Mouse (Mus musculus) CD8-positive naive resting alpha-beta T cell, adult 2 months (primary cell): ENCODE data around the gene Kcnn3.

Experiments used
- DNase-seq, 2 experiments: peaks; one replicate each; pipeline ENCODE4 v3.0.0; 2022; ENCODE audit warnings: low read depth in 2 of 2, low spot score in 2 of 2

The Kcnn3 gene

DNA sequence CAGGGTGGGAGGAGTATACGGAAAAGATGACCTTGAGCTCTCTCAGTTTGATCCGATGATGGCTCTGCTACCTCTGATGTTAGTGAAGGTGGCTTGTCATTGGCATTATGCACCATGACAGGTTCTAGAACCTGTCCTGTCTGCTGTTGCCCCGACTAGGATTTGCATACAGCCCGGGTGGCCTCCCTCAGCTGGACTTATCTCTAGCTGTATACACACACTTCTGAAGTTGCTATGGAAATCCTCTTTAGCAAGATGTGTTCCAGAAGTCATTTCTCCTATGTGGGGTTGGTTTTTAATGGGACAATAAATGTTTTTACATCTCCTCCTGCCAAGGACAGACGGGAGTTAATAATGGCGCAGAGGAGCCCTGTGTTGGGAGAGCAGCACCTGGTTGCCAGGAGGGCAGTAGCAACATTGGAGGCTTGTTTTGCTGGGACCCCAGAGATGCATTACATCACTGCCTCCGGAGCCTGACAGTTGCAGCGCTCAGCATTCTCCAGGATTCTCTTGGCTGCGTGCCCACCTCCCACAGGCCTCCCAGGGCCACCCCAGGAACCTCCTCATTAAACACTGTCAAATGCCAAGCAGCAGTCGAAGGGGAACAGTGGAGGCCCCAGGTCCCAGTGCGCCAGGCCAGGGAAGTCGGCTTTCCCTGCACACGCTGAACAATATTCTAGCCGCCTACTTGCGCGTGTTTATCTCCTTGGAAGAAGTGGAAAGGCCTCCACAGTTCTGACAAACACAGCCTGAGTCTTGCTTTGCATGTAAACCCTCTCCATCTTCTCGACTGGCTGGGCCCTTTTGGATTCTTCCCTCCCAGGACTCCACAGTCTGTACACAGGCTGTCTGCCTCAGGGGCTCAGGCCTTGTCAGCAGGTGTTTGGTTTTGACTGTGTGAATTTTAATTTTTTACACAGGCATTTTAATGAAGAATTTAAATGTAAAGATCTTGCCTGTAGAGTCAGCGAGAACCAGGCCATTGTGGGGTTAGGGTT, 93.9 kb downstream of the Kcnn3 start:
- no peak for DNase-seq

DNA sequence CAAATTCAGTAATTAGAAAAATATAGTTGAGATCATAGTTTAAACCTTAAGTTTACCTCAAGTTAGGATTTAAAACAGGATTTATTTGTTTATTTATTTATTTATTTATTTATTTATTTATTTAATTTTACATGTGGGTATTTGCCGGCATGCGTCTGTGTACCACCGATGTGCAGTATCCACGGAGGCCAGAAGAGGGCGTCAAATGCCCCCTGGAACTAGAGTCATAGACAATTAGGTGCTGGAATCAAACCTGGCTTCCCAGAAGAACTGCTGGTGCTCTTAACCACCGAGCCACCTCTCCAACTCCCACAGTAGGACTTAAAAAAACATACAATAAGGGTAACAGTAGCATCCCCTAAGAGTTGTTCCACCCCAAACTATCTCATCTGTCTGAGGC, 96.9 kb downstream of the Kcnn3 start:
- DNase-seq, result no peak

GRCm38 (mm10) chr3:89617360-89617759, 97.4 kb downstream of the Kcnn3 start:
- no peak for DNase-seq

DNA sequence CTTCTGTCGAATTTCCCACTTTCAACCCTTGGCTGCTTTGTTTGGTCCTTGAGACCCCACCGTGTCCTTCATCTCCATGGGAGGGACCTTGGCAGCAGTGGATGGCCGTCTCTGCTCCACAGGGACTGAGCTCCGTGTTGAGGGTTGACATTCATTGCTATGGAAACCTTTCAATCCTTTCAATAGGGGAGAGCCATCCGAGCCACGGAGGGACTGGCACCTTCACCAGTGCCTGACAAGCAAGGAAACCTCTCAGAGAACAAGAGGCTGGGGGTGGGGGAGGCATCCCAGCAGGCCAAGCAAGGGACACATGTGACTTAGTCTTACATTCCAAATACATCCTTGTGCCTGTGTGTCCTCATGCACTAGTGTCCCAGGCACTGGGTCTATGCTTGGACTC, 102.9 kb downstream of the Kcnn3 start:
- DNase-seq, result no peak

GRCm38 (mm10) chr3:89623531-89623930, 103.6 kb downstream of the Kcnn3 start:
- no peak for DNase-seq

GRCm38 (mm10) chr3:89624001-89624400, 104.0 kb downstream of the Kcnn3 start:
- DNase-seq, result no peak

DNA sequence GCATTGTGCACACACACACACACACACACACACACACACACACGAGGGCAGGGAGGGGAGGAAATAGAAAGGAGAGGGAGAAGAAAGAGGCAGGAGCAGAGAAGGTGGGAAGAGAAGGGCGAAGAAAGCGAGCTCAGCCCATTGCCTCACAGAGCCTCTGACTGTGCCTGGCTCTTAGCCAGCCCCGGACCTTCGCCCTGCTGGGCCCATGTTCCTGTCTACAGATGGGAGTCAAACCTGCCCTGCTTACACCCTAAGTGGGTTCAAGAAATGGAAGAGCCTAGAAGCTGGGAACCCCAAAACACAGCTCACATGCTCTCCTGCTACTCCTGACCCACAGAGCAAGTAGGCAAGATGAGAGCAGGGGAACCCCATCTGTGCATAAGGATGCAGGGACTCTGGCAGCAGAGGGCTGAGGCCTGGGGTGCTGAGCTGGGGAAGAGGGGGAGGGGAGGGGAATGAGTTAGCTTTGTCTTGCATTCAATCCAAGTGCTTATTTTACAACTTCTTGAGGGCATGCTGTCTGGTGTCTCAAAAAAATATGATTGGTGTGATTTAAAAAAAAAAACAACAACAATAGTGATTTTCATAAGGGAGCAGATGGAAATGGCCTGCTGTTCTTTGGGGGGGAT, 105.0 kb downstream of the Kcnn3 start:
- no peak for DNase-seq

DNA sequence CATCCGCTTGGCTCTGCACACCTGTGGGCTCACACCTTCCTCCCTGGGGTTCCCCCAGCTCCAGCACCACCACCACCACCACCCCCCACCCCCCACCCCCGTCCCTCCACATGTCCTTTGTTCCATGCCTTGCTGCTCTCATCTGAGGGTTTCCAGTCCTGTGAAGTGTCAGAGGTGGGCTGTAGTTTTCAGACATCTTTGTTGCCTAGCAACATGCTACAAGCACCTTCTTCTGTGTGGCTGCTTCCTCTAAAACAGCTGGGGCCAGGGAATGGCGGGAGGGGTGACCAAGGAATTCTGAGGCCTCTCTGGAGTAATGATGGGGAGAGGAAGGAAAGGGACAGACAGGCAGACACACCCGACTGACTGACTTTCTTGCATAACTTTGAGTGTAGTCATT, 106.6 kb downstream of the Kcnn3 start:
- DNase-seq, result no peak

DNA sequence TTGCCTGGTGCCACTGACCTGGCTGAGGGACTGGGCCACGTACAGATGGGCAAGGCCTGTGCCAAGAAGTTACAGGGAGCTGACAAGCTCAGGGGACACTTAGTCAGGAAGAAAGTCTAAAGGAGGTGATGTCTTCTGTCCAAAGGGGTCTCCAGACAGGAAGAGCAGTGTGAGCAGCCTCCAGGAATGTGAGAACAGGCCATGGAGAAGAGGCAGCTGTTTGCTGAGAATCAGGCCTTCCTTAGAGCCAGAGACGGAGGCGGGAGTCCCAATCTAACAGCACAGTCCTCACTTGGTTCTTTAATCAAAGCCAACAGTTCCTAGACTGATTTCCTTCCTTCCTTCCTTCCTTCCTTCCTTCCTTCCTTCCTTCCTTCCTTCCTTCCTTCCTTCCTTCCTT, 109.8 kb downstream of the Kcnn3 start:
- DNase-seq, result no peak

DNA sequence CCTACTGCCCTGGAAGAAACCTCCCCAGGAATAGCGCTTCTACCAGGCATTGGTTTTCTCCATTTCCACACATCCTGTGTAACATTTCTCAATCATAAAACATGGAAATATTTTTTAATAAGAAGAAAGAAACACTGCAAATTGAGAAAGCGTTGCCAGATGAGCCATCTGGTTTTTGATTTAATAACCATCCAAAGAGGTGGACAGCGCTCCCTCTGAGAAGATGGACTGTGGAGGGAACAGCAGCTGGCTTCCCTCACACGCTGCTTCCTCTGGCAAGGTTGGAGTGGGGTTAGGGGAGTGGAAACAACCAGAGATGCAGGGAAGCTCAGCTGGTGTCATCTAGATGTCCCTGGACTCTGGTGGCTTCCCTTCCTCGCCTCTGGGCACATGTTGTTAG, 111.8 kb downstream of the Kcnn3 start:
- DNase-seq, result no peak

DNA sequence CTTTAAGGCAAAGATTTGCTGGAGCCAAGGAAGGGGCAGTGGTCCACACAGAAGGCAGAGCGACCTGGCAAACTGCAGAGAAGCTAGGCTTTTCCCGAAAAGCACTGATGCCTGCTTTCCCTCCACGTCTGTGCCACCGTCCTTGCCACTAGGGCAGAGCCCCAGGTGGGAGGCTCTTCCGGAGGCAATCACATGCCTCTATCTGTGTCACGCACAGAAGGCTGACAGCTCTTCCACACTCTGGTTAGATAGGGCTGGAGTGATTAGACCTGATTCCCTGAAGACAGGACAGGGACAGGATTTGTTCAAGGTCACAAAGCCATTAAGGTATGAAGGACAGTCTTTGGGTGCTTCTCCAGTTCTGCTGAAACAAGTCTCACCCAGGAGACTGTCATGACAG, 113.6 kb downstream of the Kcnn3 start:
- DNase-seq, result no peak

- DNase-seq, result no peak
Measured at GRCm38 (mm10) chr3:89633941-89634340, 114.0 kb downstream of the Kcnn3 start.

- no peak for DNase-seq
Measured at GRCm38 (mm10) chr3:89640804-89641203, 120.8 kb downstream of the Kcnn3 start.

DNA sequence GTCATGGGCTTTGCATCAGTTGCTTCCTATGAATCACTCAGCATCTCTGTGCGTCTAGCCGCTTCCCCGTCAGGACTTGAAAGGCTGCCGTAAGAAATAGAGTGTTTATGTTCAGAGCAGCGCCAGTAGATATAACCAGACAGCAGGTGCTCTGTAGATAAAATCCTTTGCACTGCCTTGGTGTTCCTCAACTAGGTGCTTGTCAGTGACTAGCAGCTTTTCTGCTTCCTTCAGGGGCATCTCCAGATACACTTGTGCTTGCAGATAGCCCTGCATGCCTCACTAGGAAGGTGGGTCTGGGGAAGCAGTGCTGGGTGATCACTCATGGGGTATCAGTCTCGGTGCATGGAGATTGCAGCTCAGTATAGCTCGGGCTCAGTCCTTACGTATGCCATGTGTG, 123.4 kb downstream of the Kcnn3 start:
- DNase-seq, result no peak

GRCm38 (mm10) chr3:89646813-89647255, 126.9 kb downstream of the Kcnn3 start:
- no peak for DNase-seq

DNA sequence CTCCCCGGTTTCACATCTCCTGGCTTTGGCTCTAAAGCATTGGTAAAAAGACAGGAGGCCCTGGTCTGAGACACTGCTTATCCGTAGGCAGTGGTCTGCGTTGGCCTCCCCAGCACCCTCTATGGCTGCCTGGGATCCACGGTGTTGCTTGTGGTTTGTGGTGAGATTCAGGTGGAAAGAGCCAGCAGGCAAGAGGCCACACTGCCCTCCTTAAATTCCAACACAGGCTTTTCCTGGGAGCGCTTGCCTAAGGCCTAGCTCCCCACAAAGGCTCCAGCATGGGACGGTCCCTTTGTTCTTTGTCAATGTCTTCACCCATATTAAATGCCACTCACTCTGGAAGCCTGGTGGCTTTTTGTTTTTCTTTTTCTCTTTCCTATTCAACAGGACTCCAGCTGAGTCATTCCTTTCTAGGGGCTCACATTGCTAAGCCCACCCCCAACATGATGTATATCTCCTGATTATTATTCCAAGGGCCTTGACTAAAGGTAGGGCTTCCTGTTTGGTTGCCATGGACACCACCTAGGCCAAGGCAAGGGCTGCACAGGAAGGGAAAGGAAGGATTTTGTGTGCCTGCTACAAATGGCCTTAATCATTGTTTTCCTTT, 127.4 kb downstream of the Kcnn3 start:
- no peak for DNase-seq

GRCm38 (mm10) chr3:89649890-89650289, 129.9 kb downstream of the Kcnn3 start:
- DNase-seq, result no peak

- DNase-seq, result no peak
Measured at GRCm38 (mm10) chr3:89653231-89653954, 133.4 kb downstream of the Kcnn3 start.

GRCm38 (mm10) chr3:89657092-89657491, 137.1 kb downstream of the Kcnn3 start:
- DNase-seq, result no peak

DNA sequence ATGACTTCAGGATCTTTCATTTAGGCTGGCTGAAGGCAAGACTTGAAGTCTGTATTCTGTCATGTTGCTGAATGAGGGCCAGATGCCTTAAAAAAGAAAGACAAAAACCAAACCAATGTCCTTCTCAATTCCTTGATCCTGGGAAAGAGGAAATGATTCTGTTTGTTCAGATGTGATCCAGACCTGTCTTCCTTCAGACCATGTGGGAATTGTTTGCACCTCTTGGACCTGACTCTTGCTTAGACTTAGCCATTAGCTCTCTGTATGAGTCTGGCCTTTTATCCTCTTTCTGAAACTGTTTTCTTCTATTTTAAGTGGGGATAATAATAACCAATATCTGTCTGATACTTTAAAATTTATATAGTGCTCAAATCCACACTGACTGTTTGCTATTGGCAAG, 138.5 kb downstream of the Kcnn3 start:
- DNase-seq, result no peak

GRCm38 (mm10) chr3:89659938-89660620, 140.1 kb downstream of the Kcnn3 start:
- DNase-seq, result no peak
